Mouse (Mus musculus): Measurements from ENCODE around the gene Zfp82. TPM values are rescaled to one million over a fixed set of nuclear protein-coding genes. Genes with fewer than 3 reads are reported as not detected.
A peak's percentile ranks its signal among the peaks of the same experiment; 100 is the strongest.
"Not testable (repeated sequence)": the region's sequence is repeated elsewhere in the genome, so short reads cannot be mapped to it uniquely, and the experiment has no call there.

The Zfp82 gene
- polyA plus RNA-seq (2017; shearing (Covaris generic)) = 10 to 100 TPM in 1 of 2 experiments, 1 to 10 TPM in 1; 8.6 to 11.9 TPM

DNA sequence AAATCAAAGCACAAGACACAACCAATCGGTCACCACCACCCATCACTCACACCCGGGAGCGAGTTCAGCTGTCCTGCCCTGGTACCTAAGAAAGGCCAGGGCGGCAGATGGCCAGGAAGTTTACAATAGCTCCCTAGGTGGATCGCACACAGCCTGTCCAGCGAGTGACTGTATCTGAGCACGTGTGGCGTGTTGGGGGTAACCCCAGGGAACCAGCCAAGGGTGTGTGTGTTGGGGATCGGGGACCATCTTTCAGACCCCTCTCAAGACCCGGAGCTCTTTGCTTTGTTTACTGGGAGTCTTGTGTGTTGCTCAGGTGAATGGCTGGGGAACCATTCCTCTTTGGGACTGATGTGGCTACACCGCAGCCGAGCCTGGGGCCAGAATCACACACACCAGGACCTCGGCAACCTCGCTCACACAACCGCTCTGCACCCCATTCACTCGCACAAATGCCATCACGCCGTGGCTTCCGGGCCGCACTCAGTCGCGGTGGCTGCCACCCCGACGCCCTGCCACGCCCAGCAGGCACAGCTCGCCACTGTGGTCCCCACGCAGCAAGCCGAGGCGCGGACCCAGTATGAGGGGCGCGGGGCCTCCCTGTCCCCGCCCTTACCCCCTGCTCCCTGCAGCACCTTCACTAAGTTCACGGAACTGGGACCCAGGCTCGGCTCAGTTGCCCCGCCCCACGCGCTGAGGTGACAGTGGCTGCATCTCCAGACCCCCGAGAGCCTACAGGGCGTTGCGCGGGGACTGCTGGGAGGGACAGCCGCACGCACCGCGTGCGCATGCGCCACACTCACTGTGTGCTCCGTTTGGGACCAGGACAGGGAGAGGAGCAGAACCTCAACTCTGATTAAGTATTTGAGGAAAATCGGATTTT is at the start of gene Zfp82:
Gene Zfp82 (minus strand): TSS at position 755 of the 883 bp plus-strand sequence.
- ATAC-seq = peak; percentile 84

DNA sequence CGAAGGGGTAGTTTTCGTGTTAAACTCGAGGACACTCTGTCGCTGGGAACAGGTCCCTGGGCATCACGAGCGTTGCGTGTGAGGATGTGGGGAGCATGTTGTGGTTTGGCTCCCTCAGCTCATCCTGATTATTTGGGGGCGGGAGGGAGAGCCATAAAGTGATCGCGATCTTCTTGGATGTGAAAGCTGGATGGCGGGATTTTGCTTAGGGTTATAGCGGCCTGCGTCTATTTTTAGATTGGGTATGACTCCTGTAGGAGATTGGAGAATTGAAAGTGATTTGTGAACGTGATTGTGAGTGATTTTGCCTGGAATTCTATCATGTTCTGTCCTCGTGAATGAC is 49.5 kb upstream of the Zfp82 start:
- ATAC-seq = no peak

DNA sequence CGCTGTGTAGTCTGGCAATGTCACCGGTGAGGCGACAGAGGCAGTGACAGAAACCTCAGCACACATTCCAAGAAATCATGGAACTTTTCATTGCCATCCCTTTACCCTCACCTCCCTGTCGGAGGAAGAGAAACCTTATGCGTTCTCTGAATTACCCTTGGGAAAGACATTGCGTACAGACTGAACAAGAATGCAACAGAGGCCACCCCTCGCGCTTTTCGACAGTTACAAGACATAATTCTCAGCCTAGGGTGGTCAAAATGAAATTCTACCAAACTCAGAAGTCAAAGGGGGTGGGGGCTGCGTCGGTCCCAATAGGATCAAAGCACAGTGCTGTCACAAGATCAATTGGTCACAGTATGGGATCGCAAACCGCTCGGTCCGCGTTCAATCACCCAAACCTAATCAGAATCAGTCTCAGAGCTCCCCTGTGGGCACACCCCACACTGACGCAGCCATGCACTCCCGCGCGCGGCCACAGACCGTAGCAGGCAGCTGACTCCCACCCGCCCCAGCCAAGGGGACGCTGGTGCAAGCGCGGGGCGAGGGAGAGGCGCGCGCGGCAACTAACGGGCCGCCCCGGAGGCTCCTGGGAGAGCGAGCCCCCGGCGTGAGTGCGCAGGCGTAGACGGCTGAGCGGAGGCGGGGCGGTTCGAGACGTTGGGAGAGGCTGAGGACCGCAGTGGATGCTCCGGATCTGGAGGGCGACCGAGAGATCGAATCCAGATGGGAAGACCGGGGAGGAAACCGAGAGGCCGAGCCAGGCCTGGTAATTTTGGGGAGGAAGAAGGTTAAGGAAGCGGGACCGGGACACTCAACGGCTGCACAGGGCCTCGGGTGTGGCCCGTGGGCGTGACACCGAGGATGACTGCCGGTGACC is 48.8 kb upstream of the Zfp82 start, which contains the start of gene Zfp382:
Gene Zfp382 (plus strand): TSS at position 635 of the 880 bp plus-strand sequence.
- ATAC-seq = peak; percentile 92

DNA sequence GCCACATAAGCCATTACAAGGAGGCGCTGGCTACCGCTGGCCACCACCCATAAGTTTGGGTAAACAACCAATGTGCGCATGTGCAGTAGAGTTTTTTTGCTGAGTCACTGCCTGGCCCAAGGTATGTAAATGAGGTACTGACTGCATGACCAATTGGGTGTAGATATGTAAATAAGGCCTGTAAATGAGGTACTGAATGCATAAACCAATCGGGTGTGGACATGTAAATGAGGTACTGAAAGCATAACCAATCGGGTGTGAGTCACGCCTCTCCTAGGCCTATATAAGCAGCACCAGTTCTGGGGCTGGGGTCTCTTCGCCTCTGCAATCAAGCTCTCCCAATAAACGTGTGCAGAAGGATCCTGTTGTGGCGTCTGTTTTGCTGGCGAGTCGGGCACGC is 45.2 kb upstream of the Zfp82 start:
- ATAC-seq = not testable (repeated sequence)

DNA sequence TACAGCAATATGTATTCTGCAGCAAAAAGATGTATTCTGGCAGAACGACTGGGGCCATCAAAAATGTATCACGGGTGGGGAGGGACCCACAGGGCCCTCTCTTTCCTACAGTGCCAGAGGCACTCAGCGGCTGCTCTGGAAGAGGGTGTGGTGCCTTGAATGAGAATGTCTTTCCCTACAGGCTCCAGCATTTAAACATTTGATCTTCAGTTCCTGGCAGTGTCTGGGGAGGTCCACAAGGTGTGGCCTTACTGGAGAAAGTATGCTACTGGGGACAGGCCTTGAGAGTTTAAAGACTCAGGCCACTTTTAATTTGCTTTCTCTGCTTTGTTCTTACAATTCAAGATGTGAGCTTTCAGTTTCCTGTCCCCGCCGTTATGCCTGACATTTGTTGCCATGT is 43.4 kb upstream of the Zfp82 start:
- no peak for ATAC-seq

DNA sequence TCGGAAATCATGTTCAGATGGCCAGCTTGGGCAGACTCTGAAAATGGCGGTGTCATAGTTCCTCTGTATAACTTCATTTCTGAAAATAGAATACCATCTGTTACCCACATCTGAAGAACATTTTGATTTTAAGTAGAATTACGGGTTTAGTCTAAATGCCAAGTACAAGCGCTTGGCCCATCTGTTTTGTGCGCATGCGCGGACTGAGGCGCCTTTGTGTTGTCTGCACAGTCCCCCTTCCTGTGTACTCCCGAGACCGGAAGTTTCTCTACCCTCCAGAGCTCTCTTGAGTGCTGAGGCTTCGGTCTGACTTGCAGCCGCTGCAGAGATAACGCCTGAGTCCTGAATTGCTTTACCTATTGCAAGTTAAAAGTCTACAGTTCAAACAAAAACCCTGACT is 26.6 kb upstream of the Zfp82 start:
- ATAC-seq = peak; percentile 75

DNA sequence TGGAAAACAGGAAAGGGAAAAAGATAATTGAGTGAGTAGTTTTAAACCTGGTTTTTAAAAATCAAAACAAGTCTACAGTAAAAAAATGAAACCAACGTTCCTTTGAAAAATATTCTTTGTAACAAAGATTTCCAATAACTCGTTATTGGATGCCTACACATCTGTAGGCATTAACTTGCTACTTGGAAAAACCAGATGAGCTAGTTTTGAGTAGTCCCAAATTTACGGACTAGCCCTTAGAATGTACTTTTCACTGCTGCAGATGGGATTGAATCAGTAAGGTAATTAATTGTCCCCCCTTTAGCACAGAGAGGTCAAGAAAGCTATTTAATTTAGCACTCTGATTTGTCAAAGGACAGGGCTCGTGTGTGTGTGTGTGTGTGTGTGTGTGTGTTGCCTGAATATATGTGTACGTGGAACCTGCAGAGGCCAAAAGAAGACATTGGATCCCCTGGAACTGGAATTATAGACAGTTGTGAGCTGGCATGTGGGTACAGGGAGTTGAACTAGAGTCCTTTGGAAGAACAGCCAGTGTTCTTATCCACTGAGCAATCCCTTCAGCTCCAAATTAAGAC is 22.9 kb upstream of the Zfp82 start:
- no peak for ATAC-seq

DNA sequence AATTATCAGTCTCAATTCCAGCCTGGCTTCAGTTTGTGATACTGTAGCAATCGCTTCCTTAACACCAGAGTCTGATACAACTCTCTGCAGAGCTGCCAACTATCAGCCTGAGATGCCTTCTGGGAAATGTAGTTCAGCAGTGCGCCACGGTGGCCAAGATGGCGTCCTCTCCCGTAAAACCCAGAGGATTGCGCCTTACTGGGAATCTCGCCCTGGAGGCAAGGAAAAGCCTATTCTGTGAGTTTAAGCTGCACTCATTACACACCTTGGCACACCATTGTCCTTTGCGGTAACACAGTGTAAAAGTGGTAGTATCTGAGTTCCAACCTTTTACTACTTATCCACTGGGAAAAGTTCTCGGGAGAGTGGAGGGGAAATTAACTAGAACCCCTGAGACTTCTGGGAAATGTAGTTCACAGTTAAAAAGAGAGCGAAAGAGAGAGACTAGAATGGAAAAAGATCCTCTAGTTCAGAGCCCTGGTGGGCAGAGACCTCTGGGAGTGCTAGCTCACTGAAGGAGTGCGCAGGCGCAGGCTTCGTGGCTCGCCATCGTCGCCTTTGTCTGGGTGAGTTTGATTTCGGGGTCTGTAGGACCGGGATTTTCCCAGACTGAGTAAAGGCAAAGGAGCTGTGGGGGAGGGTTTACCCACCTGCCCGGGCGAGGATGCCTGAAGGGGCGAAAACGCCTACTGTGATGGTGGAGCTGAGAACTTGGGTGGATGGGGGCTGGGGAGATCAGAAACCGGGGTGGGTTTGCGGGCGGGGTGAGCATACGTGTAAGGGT is 22.1 kb upstream of the Zfp82 start, which contains the start of gene Zfp260:
Gene Zfp260 (plus strand): TSS at position 132 of the 784 bp plus-strand sequence.
- ATAC-seq = peak; percentile 45

DNA sequence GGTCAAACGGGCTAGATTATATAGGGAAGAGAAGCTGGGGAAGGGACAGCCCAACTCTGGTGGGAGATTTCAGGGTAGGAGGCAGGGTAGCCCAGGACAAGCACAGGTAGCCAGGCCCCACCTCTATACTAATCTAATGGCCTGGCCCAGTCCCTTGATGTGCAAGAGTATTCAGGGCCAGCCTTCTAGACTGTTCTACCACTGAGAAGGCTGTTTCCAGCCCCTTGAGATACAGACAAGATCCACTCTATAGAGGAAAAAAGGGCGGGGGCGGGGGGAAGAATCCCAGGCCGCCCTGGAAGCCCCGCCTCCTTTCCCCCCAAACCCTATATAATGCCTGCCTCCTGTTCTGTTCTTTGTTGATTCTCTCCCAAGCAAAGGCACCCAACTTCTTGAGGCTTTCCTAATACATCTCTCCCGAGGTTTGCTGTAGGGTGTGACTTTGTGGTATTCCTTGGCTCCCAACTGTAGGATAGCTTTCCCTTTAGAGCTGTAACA is 21.3 kb upstream of the Zfp82 start:
- ATAC-seq = no peak

DNA sequence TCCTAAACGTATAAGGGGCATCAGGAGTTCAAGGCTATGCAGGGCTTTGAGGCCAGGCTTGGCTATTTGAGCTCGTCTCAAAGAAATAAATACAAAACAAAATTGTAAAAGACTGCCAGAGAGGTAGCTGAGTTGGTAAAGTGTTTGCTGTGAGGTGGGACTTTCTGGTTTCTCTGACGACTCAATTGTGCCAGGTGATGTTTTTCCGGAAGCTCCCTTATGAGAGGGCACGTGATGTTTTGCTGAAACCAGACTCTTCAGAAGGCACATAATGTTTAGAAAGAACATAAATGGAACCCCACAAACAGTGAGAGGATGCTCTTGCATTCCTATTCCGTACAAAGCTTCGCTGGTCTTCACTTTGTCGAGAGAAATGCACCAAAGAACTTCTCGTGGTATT is 20.0 kb upstream of the Zfp82 start:
- no peak for ATAC-seq

DNA sequence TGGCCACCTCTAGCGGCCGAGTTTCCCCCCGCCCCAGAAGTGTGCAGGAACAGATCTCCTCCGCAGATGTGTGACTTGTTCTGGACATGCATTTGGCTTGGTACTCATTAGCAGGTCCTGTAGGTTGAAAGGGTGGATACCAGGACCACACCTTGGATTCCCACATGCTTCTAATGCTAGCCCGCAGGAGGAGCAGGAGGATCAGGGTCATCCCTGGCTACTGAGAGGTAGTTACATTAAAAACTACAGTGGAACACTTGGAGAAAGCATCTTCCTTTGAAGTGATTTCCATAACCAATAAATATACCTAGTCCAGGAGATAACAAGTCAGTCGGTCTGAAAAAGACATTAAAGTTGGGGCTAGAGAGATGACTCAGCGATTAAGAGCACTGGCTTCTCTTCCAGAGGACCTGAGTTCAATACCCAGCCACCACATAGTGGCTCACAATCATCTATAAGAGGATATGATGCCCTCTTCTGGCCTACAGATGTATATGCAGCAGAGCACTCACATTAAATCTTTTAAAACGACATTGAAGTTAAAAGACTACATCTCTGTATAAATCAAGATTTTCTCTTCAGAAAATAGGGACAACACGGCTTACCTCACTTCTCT is 18.4 kb upstream of the Zfp82 start:
- no peak for ATAC-seq

DNA sequence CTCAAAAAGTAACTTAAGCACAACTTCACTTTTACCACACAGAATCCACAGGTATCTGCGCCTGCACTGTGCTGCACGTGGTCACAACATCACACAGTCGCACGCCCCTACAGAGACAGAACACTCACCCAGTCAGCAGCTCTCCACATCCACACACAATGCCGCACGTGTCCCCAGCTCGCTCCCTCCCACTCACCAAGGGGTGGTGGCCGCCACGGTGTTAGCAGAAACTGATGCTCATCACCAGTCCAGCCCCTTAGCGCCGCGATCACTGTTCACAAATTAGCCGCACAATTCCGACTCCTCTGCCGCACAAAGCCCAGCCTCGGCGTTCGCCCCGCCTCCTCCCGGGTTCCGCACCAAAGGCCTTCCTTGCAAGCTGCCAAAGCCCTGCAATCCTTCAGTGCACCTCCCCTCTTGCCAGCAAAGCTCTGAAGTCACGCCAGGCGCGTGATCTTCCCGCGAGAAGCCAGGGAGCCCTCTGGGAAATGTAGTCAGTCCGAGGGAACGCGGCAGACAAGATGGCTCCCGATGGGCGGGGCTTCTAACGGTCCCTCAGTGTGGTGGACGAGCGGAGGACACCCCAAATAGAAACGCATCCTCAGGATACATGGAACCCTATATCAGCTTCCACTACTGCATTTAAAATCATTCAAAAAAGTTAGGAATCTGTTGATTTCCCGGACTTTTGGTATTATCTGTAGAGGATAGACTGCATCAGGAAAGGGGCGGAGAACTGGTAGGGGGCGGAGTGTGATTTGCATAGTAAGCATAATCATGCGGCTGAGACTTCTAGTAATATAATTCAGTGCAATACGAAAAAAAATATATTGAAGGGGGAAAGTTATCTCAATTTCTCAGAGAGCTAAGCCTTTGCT is 17.6 kb upstream of the Zfp82 start, which contains the start of the genes Gm26920 and Zfp566:
Gene Gm26920 (minus strand): TSS at position 319 of the 878 bp plus-strand sequence.
Gene Zfp566 (minus strand): TSS at position 436 of the 878 bp plus-strand sequence.
- ATAC-seq = peak; percentile 88

DNA sequence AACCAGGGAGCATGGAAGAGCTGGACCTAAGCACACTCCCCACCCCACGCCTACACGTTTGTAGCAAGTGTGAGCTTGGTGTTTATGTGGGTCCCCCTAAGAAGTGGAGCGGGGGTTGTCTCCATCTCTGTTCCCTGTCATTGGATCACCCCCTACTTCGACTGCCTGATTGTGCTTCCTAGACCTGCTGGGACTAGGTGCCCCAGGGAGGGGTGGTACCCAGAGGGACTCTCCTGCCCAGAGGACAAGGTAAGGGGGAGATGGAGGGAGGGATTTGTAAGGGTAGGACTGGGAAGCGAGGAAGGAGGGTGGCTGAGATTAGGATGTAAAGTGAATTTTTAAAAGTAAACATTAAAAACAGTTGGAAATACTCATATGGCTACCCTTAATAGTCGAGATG is 16.7 kb upstream of the Zfp82 start:
- ATAC-seq = no peak

DNA sequence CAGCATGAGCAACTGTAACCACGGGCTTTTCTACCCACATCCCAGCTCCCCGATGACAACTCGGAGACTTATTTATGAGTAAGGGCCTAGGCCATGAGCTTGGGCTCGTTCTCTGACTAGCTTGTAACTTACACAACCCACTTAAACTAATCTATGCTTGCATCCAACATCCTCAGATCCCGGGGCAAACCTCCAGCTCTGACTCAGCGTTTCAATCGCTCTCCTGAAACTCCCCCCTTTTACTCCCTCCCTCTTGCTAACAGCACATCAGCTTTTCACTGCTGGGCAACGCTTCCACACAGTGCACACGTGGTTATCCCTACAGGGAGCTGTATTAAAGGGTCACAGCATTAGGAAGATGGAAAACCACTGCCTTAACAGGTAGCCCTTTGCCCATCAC is 13.8 kb upstream of the Zfp82 start:
- ATAC-seq = no peak

DNA sequence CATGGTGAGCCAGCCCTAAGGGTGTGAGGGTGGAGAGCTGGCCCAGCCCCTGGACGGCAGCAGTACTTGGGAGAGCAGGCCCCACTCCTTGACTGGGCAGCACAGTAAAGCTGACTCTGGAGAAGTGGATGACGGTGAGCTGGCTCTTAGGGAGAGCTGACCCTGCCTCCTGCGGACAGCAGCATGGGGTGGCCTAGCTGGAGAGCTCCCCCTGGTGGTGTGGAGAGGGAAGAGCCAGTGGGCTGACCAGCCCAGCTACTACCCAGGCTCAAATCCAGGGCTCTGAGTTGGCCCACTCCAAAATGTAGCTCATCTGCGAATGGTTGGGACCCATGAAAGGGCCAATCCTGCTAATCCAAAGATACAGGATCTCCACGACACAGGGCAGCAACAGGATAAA is 8.1 kb downstream of the Zfp82 start:
- ATAC-seq = no peak

DNA sequence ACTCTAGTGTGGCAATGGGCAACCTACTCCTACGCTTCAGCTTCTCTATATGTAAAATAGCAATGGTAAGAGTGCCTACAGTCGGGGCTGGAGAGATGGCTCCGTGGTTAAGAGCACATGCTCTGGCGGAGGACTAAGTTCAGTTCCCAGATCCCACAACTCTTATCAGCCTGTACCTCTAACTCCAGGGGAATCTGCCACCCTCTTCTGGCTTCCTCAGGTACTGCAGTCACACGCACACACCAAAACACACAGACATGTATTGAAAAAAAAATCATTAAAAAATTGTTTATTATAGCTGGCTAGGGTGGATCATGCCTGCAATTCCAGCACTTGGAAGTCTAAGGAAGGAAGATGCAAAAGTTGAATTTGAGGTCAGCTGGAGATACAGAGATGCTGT is 10.2 kb downstream of the Zfp82 start:
- ATAC-seq = no peak

DNA sequence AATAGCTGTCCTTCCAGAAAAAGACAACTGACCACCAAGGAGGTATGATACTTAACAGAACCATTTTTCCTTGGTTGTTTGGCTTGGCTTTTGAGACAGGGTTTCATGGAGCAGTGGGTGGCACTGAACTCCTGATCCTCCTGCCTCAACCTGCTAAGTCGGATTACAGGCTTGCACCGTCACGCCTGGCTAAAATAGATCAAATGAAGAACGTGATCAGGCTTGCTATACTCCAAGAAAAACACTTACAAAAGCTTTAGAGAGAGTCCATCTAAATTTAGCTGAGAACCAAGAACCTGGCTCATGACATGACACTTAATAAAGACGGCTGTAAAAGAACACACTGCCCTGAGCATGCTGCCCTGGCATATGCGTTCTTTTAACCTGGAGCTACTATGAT is 12.4 kb downstream of the Zfp82 start:
- no peak for ATAC-seq

DNA sequence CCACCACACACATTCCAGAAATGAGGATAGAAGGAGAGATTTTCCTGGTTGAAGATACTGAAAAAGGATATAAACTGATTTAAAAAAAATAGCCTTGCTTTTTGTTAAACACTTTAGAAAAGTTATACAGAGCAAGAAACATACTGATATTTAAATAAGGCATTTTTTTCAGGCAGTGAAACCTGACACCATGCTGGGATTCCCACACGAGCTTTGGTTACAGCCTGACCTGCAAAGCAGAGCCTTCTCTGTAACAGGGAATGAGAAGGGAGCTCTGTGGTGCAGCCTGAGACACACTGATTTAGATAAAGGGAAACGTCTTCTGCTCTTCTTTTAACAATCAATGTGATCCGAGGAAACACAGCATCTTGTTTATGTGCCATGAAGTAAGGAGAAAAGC is 19.1 kb downstream of the Zfp82 start:
- no peak for ATAC-seq

DNA sequence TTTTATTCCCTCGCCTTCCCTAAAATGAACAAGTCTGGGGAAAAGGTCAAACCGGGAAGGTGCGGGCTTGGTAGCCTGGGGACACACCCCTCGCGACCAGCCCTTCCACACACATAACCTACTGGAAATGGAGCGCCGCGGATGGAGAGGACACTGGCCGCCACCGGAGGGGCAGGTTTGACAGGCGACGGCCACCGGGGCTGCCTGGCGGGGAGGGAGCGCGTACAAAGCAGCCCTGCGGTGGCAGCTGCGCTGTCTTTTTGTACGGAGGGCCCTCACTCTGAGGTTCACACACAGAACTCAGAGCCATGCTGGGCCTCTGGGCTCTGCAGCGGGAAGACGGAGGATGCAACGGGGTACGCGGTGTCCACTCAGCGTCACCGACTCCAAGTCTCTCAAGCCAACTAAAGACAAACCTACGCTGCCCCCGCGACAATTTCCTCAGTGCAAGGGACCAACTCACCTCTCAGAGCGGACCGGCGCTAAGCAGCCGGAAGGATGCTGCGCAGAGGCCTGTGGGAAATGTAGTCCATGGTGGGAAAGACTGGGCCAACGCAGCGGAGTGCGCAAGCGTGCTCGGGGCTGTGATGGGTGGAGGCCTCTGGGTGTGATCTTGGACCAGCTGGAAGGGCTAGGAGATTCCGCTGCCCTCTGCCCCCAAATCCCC is 21.7 kb downstream of the Zfp82 start, which contains the start of gene Zfp14:
Gene Zfp14 (minus strand): TSS at position 499 of the 667 bp plus-strand sequence.
- ATAC-seq = peak; percentile 99

DNA sequence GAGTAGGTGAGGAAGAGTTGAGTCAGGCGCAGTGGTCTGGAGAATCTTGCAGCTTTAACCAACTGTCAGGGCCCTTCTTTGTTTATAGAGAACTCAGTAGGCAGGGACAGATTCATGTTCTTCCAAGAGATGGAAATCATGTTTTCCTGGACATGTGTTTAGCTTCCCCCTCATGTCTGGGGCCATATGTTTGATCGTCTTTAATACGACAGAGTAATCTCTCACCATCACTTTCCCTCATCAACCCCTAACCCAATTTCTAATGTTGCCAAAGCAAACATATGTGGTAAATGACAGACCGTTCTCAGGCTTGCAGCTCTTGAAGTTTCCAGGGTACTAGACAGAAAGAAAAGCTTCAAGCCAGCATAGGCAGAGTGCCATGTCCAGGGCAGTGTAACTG is 24.6 kb downstream of the Zfp82 start:
- ATAC-seq = no peak
